Mouse (Mus musculus): ENCODE data around the gene BC048562. TPM values are rescaled to one million over a fixed set of nuclear protein-coding genes. Genes with fewer than 3 reads are reported as not detected.

BC048562 gene
- polyA plus RNA-seq, 1 experiment from 2014 or later: not detected

- Histone ChIP-seq H3K27me3 (ENCODE audit: control insufficient read depth, insufficient read depth, low read length) (no peaks in the 10 kb centered on the region), H3K4me2 (ENCODE audit: low read depth, low read length) (no peak overlapping the region), H3K27ac (ENCODE audit: low read length) (peak overlapping the region; percentile 17), H3K9me3 (replicated peaks; ENCODE audit: control insufficient read depth, low read length) (no peaks in the 10 kb centered on the region), H3K4me3 (replicated peaks; ENCODE audit: low read length) (no peak overlapping the region), H3K4me1 (ENCODE audit: control insufficient read depth, insufficient read depth, low read length) (no peaks in the 10 kb centered on the region), H3K36me3 (ENCODE audit: control insufficient read depth, insufficient read depth, low read length) (no peaks in the 10 kb centered on the region), H3K9ac (ENCODE audit: low read length) (no peak overlapping the region)
- WGBS: 74% methylated on average over 4 of the region's 4 CpGs
- ATAC-seq (ENCODE audit: insufficient read depth, low FRiP score): no peak; the same call in 1 of the 2 replicates
Observed at GRCm38 (mm10) chr9:108403081-108403480, 33.2 kb upstream of the BC048562 start.

- H3K4me1 ChIP-seq (ENCODE audit: control insufficient read depth, insufficient read depth, low read length): no peaks in the 10 kb centered on the region
- H3K4me2 ChIP-seq (ENCODE audit: low read depth, low read length): no peak overlapping the region
- 74% methylated on average over 8 of the region's 8 CpGs for WGBS
- no peaks in the 10 kb centered on the region for H3K9me3 ChIP-seq (replicated peaks; ENCODE audit: control insufficient read depth, low read length)
- no peak for ATAC-seq (ENCODE audit: insufficient read depth, low FRiP score)
- H3K36me3 ChIP-seq (ENCODE audit: control insufficient read depth, insufficient read depth, low read length): no peaks in the 10 kb centered on the region
- no peak overlapping the region for H3K9ac ChIP-seq (ENCODE audit: low read length)
- H3K27ac ChIP-seq (ENCODE audit: low read length): no peak overlapping the region
- H3K4me3 ChIP-seq (replicated peaks; ENCODE audit: low read length): no peak overlapping the region
- H3K27me3 ChIP-seq (ENCODE audit: control insufficient read depth, insufficient read depth, low read length): no peaks in the 10 kb centered on the region
Observed at GRCm38 (mm10) chr9:108404451-108404850, 31.8 kb upstream of the BC048562 start.

- Histone ChIP-seq H3K27ac (ENCODE audit: low read length) (no peak overlapping the region), H3K27me3 (ENCODE audit: control insufficient read depth, insufficient read depth, low read length) (no peaks in the 10 kb centered on the region), H3K9me3 (replicated peaks; ENCODE audit: control insufficient read depth, low read length) (no peaks in the 10 kb centered on the region), H3K4me2 (ENCODE audit: low read depth, low read length) (no peak overlapping the region), H3K4me1 (ENCODE audit: control insufficient read depth, insufficient read depth, low read length) (no peaks in the 10 kb centered on the region), H3K4me3 (replicated peaks; ENCODE audit: low read length) (no peak overlapping the region), H3K36me3 (ENCODE audit: control insufficient read depth, insufficient read depth, low read length) (no peaks in the 10 kb centered on the region), H3K9ac (ENCODE audit: low read length) (no peak overlapping the region)
- no peak for ATAC-seq (ENCODE audit: insufficient read depth, low FRiP score)
- WGBS: 87% methylated on average over 4 of the region's 4 CpGs
Observed at GRCm38 (mm10) chr9:108409535-108409934, 26.7 kb upstream of the BC048562 start.

- Histone ChIP-seq H3K9ac (ENCODE audit: low read length) (no peak overlapping the region), H3K27ac (ENCODE audit: low read length) (no peak overlapping the region), H3K27me3 (ENCODE audit: control insufficient read depth, insufficient read depth, low read length) (no peaks in the 10 kb centered on the region), H3K4me3 (replicated peaks; ENCODE audit: low read length) (no peak overlapping the region), H3K4me2 (ENCODE audit: low read depth, low read length) (no peak overlapping the region), H3K9me3 (replicated peaks; ENCODE audit: control insufficient read depth, low read length) (no peaks in the 10 kb centered on the region), H3K36me3 (ENCODE audit: control insufficient read depth, insufficient read depth, low read length) (no peaks in the 10 kb centered on the region), H3K4me1 (ENCODE audit: control insufficient read depth, insufficient read depth, low read length) (no peaks in the 10 kb centered on the region)
- 80% methylated on average over 9 of the region's 9 CpGs for WGBS
- ATAC-seq (ENCODE audit: insufficient read depth, low FRiP score): no peak
Observed at GRCm38 (mm10) chr9:108411381-108411942, 24.8 kb upstream of the BC048562 start.

GRCm38 (mm10) chr9:108412221-108412620 lies 24.1 kb upstream of the BC048562 start:
- H3K9me3 ChIP-seq (replicated peaks; ENCODE audit: control insufficient read depth, low read length): no peaks in the 10 kb centered on the region
- ATAC-seq (ENCODE audit: insufficient read depth, low FRiP score): no peak
- WGBS: 69% methylated on average over 1 of the region's 1 CpGs
- no peak overlapping the region for H3K4me3 ChIP-seq (replicated peaks; ENCODE audit: low read length)
- no peak overlapping the region for H3K9ac ChIP-seq (ENCODE audit: low read length)
- H3K4me2 ChIP-seq (ENCODE audit: low read depth, low read length): no peak overlapping the region
- no peaks in the 10 kb centered on the region for H3K27me3 ChIP-seq (ENCODE audit: control insufficient read depth, insufficient read depth, low read length)
- H3K27ac ChIP-seq (ENCODE audit: low read length): no peak overlapping the region
- no peaks in the 10 kb centered on the region for H3K36me3 ChIP-seq (ENCODE audit: control insufficient read depth, insufficient read depth, low read length)
- no peaks in the 10 kb centered on the region for H3K4me1 ChIP-seq (ENCODE audit: control insufficient read depth, insufficient read depth, low read length)

GRCm38 (mm10) chr9:108428384-108428783 lies 7.9 kb upstream of the BC048562 start, which contains the start of gene Ccdc36:
Gene Ccdc36, minus strand, starts transcription at chr9:108428484.
- Histone ChIP-seq H3K4me3 (replicated peaks; ENCODE audit: low read length) (no peak within 1 kb of the TSS), H3K36me3 (ENCODE audit: control insufficient read depth, insufficient read depth, low read length) (no peaks in the 10 kb centered on the region), H3K4me1 (ENCODE audit: control insufficient read depth, insufficient read depth, low read length) (no peaks in the 10 kb centered on the region), H3K9me3 (replicated peaks; ENCODE audit: control insufficient read depth, low read length) (no peaks in the 10 kb centered on the region), H3K4me2 (ENCODE audit: low read depth, low read length) (no peak within 1 kb of the TSS), H3K27me3 (ENCODE audit: control insufficient read depth, insufficient read depth, low read length) (no peaks in the 10 kb centered on the region), H3K9ac (ENCODE audit: low read length) (no peak within 1 kb of the TSS), H3K27ac (ENCODE audit: low read length) (no peak within 1 kb of the TSS)
- ATAC-seq (ENCODE audit: insufficient read depth, low FRiP score): no peak

GRCm38 (mm10) chr9:108431431-108432067 lies 4.7 kb upstream of the BC048562 start:
- whole genome bisulfite sequencing: 42% methylated on average over 32 of the region's 32 CpGs
- peak; percentile 64; the same call in 1 of the 2 replicates for ATAC-seq (ENCODE audit: insufficient read depth, low FRiP score)
- Histone ChIP-seq H3K9ac (ENCODE audit: low read length) (peak overlapping the region; percentile 49; the same call in 1 of the 2 replicates), H3K9me3 (replicated peaks; ENCODE audit: control insufficient read depth, low read length) (no peaks in the 10 kb centered on the region), H3K4me3 (replicated peaks; ENCODE audit: low read length) (peak overlapping the region; percentile 31), H3K27me3 (ENCODE audit: control insufficient read depth, insufficient read depth, low read length) (no peaks in the 10 kb centered on the region), H3K4me2 (ENCODE audit: low read depth, low read length) (peak overlapping the region; percentile 52), H3K27ac (ENCODE audit: low read length) (no peak overlapping the region), H3K4me1 (ENCODE audit: control insufficient read depth, insufficient read depth, low read length) (no peaks in the 10 kb centered on the region), H3K36me3 (ENCODE audit: control insufficient read depth, insufficient read depth, low read length) (no peaks in the 10 kb centered on the region)

GRCm38 (mm10) chr9:108439176-108439575 lies 2.9 kb downstream of the BC048562 start:
- H3K27ac ChIP-seq (ENCODE audit: low read length): no peak overlapping the region
- WGBS: 74% methylated on average over 6 of the region's 6 CpGs

GRCm38 (mm10) chr9:108440485-108440884 lies 4.2 kb downstream of the BC048562 start:
- H3K4me3 ChIP-seq (replicated peaks; ENCODE audit: low read length): no peak overlapping the region
- H3K4me2 ChIP-seq (ENCODE audit: low read depth, low read length): no peak overlapping the region
- no peak overlapping the region for H3K27ac ChIP-seq (ENCODE audit: low read length)
- no peak for ATAC-seq (ENCODE audit: insufficient read depth, low FRiP score)
- H3K9me3 ChIP-seq (replicated peaks; ENCODE audit: control insufficient read depth, low read length): no peaks in the 10 kb centered on the region
- no peak overlapping the region for H3K9ac ChIP-seq (ENCODE audit: low read length)
- no peaks in the 10 kb centered on the region for H3K27me3 ChIP-seq (ENCODE audit: control insufficient read depth, insufficient read depth, low read length)
- WGBS: 70% methylated on average over 5 of the region's 5 CpGs
- H3K36me3 ChIP-seq (ENCODE audit: control insufficient read depth, insufficient read depth, low read length): no peaks in the 10 kb centered on the region
- H3K4me1 ChIP-seq (ENCODE audit: control insufficient read depth, insufficient read depth, low read length): peaks cover 8% of the 10 kb centered on the region; the same call in 1 of the 2 replicates

More at GRCm38 (mm10) chr9:108439176-108439575, 2.9 kb downstream of the BC048562 start:
- no peak overlapping the region for H3K4me3 ChIP-seq (replicated peaks; ENCODE audit: low read length)
- H3K4me1 ChIP-seq (ENCODE audit: control insufficient read depth, insufficient read depth, low read length): peaks cover 7% of the 10 kb centered on the region; the same call in 1 of the 2 replicates
- no peaks in the 10 kb centered on the region for H3K36me3 ChIP-seq (ENCODE audit: control insufficient read depth, insufficient read depth, low read length)
- no peaks in the 10 kb centered on the region for H3K9me3 ChIP-seq (replicated peaks; ENCODE audit: control insufficient read depth, low read length)
- no peak overlapping the region for H3K4me2 ChIP-seq (ENCODE audit: low read depth, low read length)
- ATAC-seq (ENCODE audit: insufficient read depth, low FRiP score): no peak
- no peak overlapping the region for H3K9ac ChIP-seq (ENCODE audit: low read length)
- H3K27me3 ChIP-seq (ENCODE audit: control insufficient read depth, insufficient read depth, low read length): no peaks in the 10 kb centered on the region
